ENCODE assay signal across 9 mouse cellular contexts in the genomic region with DNA sequence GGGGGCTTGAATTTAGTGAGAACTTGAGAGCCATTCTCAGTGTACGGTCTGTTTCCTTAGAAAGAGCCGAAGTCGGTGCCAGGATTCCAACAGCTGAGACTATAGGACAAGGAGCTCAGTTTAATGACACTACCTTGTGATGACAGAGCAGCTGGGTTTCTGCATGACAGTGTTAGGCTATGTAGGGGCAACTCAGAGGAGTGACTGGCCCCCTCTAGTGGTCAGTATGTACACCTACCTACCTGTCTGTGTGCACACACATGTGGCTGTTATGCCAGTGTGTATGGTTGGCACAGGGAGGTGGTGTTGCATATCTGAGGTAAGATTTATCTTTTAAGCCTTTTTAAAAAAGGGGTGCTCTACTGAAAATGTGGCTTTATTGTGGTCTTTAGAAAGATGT. TPM values are rescaled to one million over a fixed set of nuclear protein-coding genes. Genes with fewer than 3 reads are reported as not detected.
DNase-seq lines count a peak whose midpoint lies in the region; ATAC-seq and TF ChIP-seq lines count a peak whose summit lies in the region.
"Had no signal": no experiment of that assay in that cellular context is flagged by ENCODE, and none has a peak within 500 bp of the region (broad histone marks: within the 10 kb centered on the region; RNA-seq: fewer than 3 reads in every experiment).

No protein-coding gene starts in this region.

- no peaks in the 10 kb centered on the region for H3K9me3 ChIP-seq in neural tube, embryonic 14.5 days (ENCODE audit: control insufficient read depth, low read length)
- no peaks in the 10 kb centered on the region for H3K9me3 ChIP-seq in neural tube, embryonic 15.5 days (replicated peaks)
- H3K9me3 ChIP-seq in kidney, postnatal 0 days (replicated peaks; ENCODE audit: low read length), result no peaks in the 10 kb centered on the region
- no peaks in the 10 kb centered on the region for H3K9me3 ChIP-seq in midbrain, embryonic 15.5 days
- H3K9me3 ChIP-seq: hindbrain, embryonic 15.5 days had no signal

- H3K9ac ChIP-seq in neural tube, embryonic 14.5 days (replicated peaks; ENCODE audit: low read depth, low read length), result no peak overlapping the region
- H3K9ac ChIP-seq in neural tube, embryonic 15.5 days (replicated peaks), result no peak overlapping the region
- H3K9ac ChIP-seq in kidney, postnatal 0 days (ENCODE audit: low read depth, low read length), result no peak overlapping the region
- H3K9ac ChIP-seq in midbrain, embryonic 15.5 days, result no peak overlapping the region
- H3K9ac ChIP-seq: hindbrain, embryonic 15.5 days had no signal

- H3K27ac ChIP-seq in neural tube, embryonic 14.5 days (ENCODE audit: low read depth, low read length), result no peak overlapping the region
- no peak overlapping the region for H3K27ac ChIP-seq in neural tube, embryonic 15.5 days (replicated peaks)
- H3K27ac ChIP-seq in kidney, postnatal 0 days, result peak overlapping the region; percentile 73; the same call in 1 of the 2 replicates
- no peak overlapping the region for H3K27ac ChIP-seq in midbrain, embryonic 15.5 days
- H3K27ac ChIP-seq: hindbrain, embryonic 15.5 days had no signal

- ATAC-seq in neural tube, embryonic 14.5 days (ENCODE audit: low read depth), result peak; percentile 44; the same call in 1 of the 2 replicates
- no peak; the same call in 1 of the 2 replicates for ATAC-seq in neural tube, embryonic 15.5 days (ENCODE audit: low FRiP score)
- peak; percentile 90 for ATAC-seq in kidney, postnatal 0 days (replicated peaks; ENCODE audit: low FRiP score, low read depth)
- ATAC-seq in monocyte, adult 5-6 weeks (replicated peaks; ENCODE audit: insufficient number of reproducible peaks, low FRiP score, low TSS enrichment, poor library complexity, severe bottlenecking), result peak; percentile 73; the same call in 1 of the 2 replicates
- ATAC-seq in midbrain, embryonic 15.5 days (replicated peaks), result no peak

- no peaks in the 10 kb centered on the region for H3K4me1 ChIP-seq in neural tube, embryonic 14.5 days (ENCODE audit: control insufficient read depth, insufficient read depth, low read length)
- H3K4me1 ChIP-seq in neural tube, embryonic 15.5 days, result 0 out of 2 replicates have a peak, but pooled peaks cover 4% of the 10 kb centered on the region
- no peaks in the 10 kb centered on the region for H3K4me1 ChIP-seq in kidney, postnatal 0 days (replicated peaks; ENCODE audit: insufficient read depth, low read length)
- no peaks in the 10 kb centered on the region for H3K4me1 ChIP-seq in midbrain, embryonic 15.5 days
- H3K4me1 ChIP-seq: hindbrain, embryonic 15.5 days had no signal

- H3K36me3 ChIP-seq in neural tube, embryonic 14.5 days (ENCODE audit: control insufficient read depth, insufficient read depth, low read length), result no peaks in the 10 kb centered on the region
- no peaks in the 10 kb centered on the region for H3K36me3 ChIP-seq in neural tube, embryonic 15.5 days
- H3K36me3 ChIP-seq in kidney, postnatal 0 days (ENCODE audit: insufficient read depth, low read length), result no peaks in the 10 kb centered on the region
- H3K36me3 ChIP-seq in midbrain, embryonic 15.5 days (replicated peaks), result no peaks in the 10 kb centered on the region
- H3K36me3 ChIP-seq: hindbrain, embryonic 15.5 days had no signal

- WGBS in neural tube, embryonic 14.5 days, result 92% methylated on average over 3 of the region's 3 CpGs
- 94% methylated on average over 3 of the region's 3 CpGs for WGBS in neural tube, embryonic 15.5 days
- 84% methylated on average over 3 of the region's 3 CpGs for WGBS in kidney, postnatal 0 days
- WGBS in midbrain, embryonic 15.5 days, result 91% methylated on average over 3 of the region's 3 CpGs

- no peak overlapping the region for H3K4me2 ChIP-seq in neural tube, embryonic 14.5 days (ENCODE audit: low read depth, low read length)
- H3K4me2 ChIP-seq in neural tube, embryonic 15.5 days, result no peak overlapping the region
- H3K4me2 ChIP-seq in kidney, postnatal 0 days (ENCODE audit: low read length), result no peak overlapping the region
- no peak overlapping the region for H3K4me2 ChIP-seq in midbrain, embryonic 15.5 days
- H3K4me2 ChIP-seq: hindbrain, embryonic 15.5 days had no signal

- no peak overlapping the region for H3K4me3 ChIP-seq in neural tube, embryonic 14.5 days (ENCODE audit: low read depth, low read length)
- H3K4me3 ChIP-seq in neural tube, embryonic 15.5 days (replicated peaks), result no peak overlapping the region
- H3K4me3 ChIP-seq in kidney, postnatal 0 days (replicated peaks; ENCODE audit: low read depth, low read length), result no peak overlapping the region
- no peak overlapping the region for H3K4me3 ChIP-seq in midbrain, embryonic 15.5 days
- H3K4me3 ChIP-seq: hindbrain, embryonic 15.5 days had no signal

- DNase-seq in c-Kit-negative CD71-positive TER-119-positive erythroid progenitor cells, embryonic 14.5 days (ENCODE audit: low read depth, low spot score), result peak; percentile 66
- peak; percentile 61 for DNase-seq in kidney, postnatal 0 days (ENCODE audit: low spot score)
- no peak for DNase-seq in right cerebral cortex, adult 2 months (ENCODE audit: low spot score in 2 of 2)
- no peak for DNase-seq in right cerebral cortex, postnatal 25 days

- peak; percentile 65 for TF ChIP-seq CTCF in kidney, postnatal 0 days (IDR thresholded peaks at IDR 0.05; ENCODE audit: low read depth)

- H3K27me3 ChIP-seq in neural tube, embryonic 14.5 days (ENCODE audit: control insufficient read depth, insufficient read depth, low read length), result no peaks in the 10 kb centered on the region
- H3K27me3 ChIP-seq in neural tube, embryonic 15.5 days (replicated peaks), result no peaks in the 10 kb centered on the region
- no peaks in the 10 kb centered on the region for H3K27me3 ChIP-seq in kidney, postnatal 0 days (ENCODE audit: insufficient read depth, low read length)
- no peaks in the 10 kb centered on the region for H3K27me3 ChIP-seq in midbrain, embryonic 15.5 days (replicated peaks)
- H3K27me3 ChIP-seq: hindbrain, embryonic 15.5 days had no signal

RNA-seq across cellular contexts. Expression of a gene that starts 56.6 kb away (rescaled TPM):
- 3.4 and 4.3 TPM in 2 replicates for polyA plus RNA-seq in neural tube, embryonic 14.5 days (2014; fragmentation: Nextera tagmentation; extraction: Ambion mirVana)
- polyA plus RNA-seq in neural tube, embryonic 15.5 days (2015; fragmentation: Nextera tagmentation; extraction: Ambion mirVana), result 4.6 and 4.8 TPM in 2 replicates
- 0.79 and 0.92 TPM in 2 replicates for polyA plus RNA-seq in kidney, postnatal 0 days (2015; fragmentation: Nextera tagmentation; extraction: Ambion mirVana)
- total RNA-seq in monocyte, adult 5-6 weeks (2017), result 0.87 to 1.0 TPM in 2 of 3 replicates, not detected in the other
- polyA plus RNA-seq in midbrain, embryonic 15.5 days (2015; fragmentation: Nextera tagmentation; extraction: Ambion mirVana), result 3.9 and 4.0 TPM in 2 replicates

Comparison
In these comparisons a context has a peak if more than half of its experiments do, and no peak if none do; other contexts are left out.
1. ATAC-seq: peak in neural tube, embryonic 14.5 days (single experiment), kidney, postnatal 0 days (single experiment) and monocyte, adult 5-6 weeks (single experiment); none in neural tube, embryonic 15.5 days (single experiment) and midbrain, embryonic 15.5 days (single experiment).
2. DNase-seq: peak in c-Kit-negative CD71-positive TER-119-positive erythroid progenitor cells, embryonic 14.5 days (single experiment) and kidney, postnatal 0 days (single experiment); none in right cerebral cortex, adult 2 months (0 of 2) and right cerebral cortex, postnatal 25 days (single experiment).